Mouse (Mus musculus): ENCODE results near the gene Clip4. TPM values are rescaled to one million over a fixed set of nuclear protein-coding genes. Genes with fewer than 3 reads are reported as not detected.

The Clip4 gene
- total and polyA plus RNA-seq, 3 experiments: 0.23 TPM; not detected in 2

DNA sequence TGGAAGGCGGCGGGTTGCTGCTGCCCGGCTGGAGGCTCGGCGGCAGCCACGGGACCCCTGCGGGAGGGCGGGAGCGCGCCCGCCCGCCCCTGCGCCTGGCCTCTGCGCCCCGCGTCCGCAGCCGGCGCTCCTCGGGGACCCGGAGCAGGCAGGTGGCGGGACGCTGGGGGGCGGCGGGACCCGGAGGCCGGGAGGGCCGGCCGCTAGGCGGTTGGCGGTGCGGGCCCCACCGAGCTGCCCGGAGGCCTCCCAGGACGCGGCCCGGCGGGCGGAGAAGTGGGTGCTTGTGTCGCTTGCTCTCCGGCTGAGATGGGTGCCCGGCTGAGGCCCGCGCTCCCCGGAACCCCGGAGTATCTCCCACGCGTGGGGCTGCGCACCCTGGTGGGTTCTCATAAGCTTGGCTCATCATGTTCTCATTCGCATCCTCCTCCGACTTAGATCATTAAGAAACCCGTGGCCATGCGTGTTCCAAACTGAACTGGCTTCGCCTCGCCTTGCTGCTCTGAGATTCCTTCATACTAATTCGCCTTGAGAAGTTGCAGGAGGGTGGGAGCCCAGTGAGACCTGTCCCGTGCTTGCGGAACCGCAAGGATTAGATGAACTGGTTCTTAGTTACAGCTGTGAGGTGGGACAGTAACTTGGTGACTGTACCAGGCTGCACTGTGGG, 14.6 kb downstream of the Clip4 start:
- H3K4me1 ChIP-seq (ENCODE audit: control insufficient read depth in 1 of 2, insufficient read depth in 2 of 2): no peaks in the 10 kb centered on the region
- no peak overlapping the region for H3K4me3 ChIP-seq (replicated peaks in 1 of 3; ENCODE audit: low read depth in 2 of 3, low read length in 2 of 3, poor library complexity in 1 of 3)
- no peak overlapping the region for H3K9ac ChIP-seq (ENCODE audit: insufficient read depth, low read depth)
- no peak overlapping the region for H3K27ac ChIP-seq (ENCODE audit: insufficient read depth, low read depth)
- dilution Hi-C loops (cut with MboI; ENCODE audit: extremely low pct_ligation_motif_present, extremely low pct_unique_long_range_greater_than_20kb, low sequenced_read_pairs): no loop called here
- H3K36me3 ChIP-seq (replicated peaks in 1 of 2; ENCODE audit: control insufficient read depth in 1 of 2, insufficient read depth in 1 of 2, low read length in 1 of 2): no peaks in the 10 kb centered on the region
- in situ Hi-C loops (cut with MboI; ENCODE audit: low pct_ligation_motif_present, low pct_unique_long_range_greater_than_20kb, low sequenced_read_pairs): no loop called here
- H3K9me3 ChIP-seq (replicated peaks; ENCODE audit: low read length): peaks cover 9% of the 10 kb centered on the region
- no peak for DNase-seq (ENCODE audit: extremely low read depth)
- no peak overlapping the region for H3K4me2 ChIP-seq (ENCODE audit: insufficient read depth, low read depth, poor library complexity, severe bottlenecking)
- H3K27me3 ChIP-seq (replicated peaks): no peaks in the 10 kb centered on the region
- no peaks in the 10 kb centered on the region for H3K79me2 ChIP-seq (replicated peaks; ENCODE audit: control insufficient read depth, extremely low read depth, insufficient read depth, poor library complexity, severe bottlenecking)
- TF ChIP-seq ELF1 (IDR thresholded peaks at IDR 0.05; ENCODE audit: low read depth, low read length) (no peak), ZKSCAN1 (IDR thresholded peaks at IDR 0.05; ENCODE audit: borderline replicate concordance, low read depth, low read length) (no peak), MEF2A (IDR thresholded peaks at IDR 0.05; ENCODE audit: borderline replicate concordance, low read depth, low read length) (no peak), NELFE (IDR thresholded peaks at IDR 0.05; ENCODE audit: low read depth, low read length) (no peak), ZC3H11A (IDR thresholded peaks at IDR 0.05; ENCODE audit: low read depth, low read length) (no peak), MYC (IDR thresholded peaks at IDR 0.05; ENCODE audit: low read depth, low read length) (no peak), RAD21 (IDR thresholded peaks at IDR 0.05; ENCODE audit: low read depth, low read length) (no peak), HCFC1 (IDR thresholded peaks at IDR 0.05; ENCODE audit: low read depth, low read length) (no peak), E2F4 (IDR thresholded peaks at IDR 0.05; ENCODE audit: insufficient replicate concordance, low read depth, low read length) (no peak), GABPA (IDR thresholded peaks at IDR 0.05; ENCODE audit: insufficient replicate concordance, low read depth, low read length) (no peak), MAFK (IDR thresholded peaks at IDR 0.05; ENCODE audit: insufficient replicate concordance, low read length) (no peak), ZNF384 (IDR thresholded peaks at IDR 0.05; ENCODE audit: low read depth, low read length) (no peak), UBTF (IDR thresholded peaks at IDR 0.05; ENCODE audit: low read depth, low read length) (no peak), TBP (conservative IDR thresholded peaks at IDR 0.05; ENCODE audit: low read depth, low read length) (no peak), EP300 (IDR thresholded peaks at IDR 0.05; ENCODE audit: low read length) (no peak), MXI1 (IDR thresholded peaks at IDR 0.05; ENCODE audit: low read depth, low read length) (no peak), RCOR1 (conservative IDR thresholded peaks at IDR 0.05; ENCODE audit: low read depth, low read length) (no peak)

GRCm38 (mm10) chr17:71783366-71783735, 15.1 kb downstream of the Clip4 start:
- H3K27me3 ChIP-seq (replicated peaks): no peaks in the 10 kb centered on the region
- dilution Hi-C loops (cut with MboI; ENCODE audit: extremely low pct_ligation_motif_present, extremely low pct_unique_long_range_greater_than_20kb, low sequenced_read_pairs) (no loop called here), in situ Hi-C loops (cut with MboI; ENCODE audit: low pct_ligation_motif_present, low pct_unique_long_range_greater_than_20kb, low sequenced_read_pairs) (no loop called here)
- H3K4me3 ChIP-seq (replicated peaks in 1 of 3; ENCODE audit: low read depth in 2 of 3, low read length in 2 of 3, poor library complexity in 1 of 3): no peak overlapping the region
- H3K9ac ChIP-seq (ENCODE audit: insufficient read depth, low read depth): no peak overlapping the region
- no peak overlapping the region for H3K4me2 ChIP-seq (ENCODE audit: insufficient read depth, low read depth, poor library complexity, severe bottlenecking)
- no peaks in the 10 kb centered on the region for H3K79me2 ChIP-seq (replicated peaks; ENCODE audit: control insufficient read depth, extremely low read depth, insufficient read depth, poor library complexity, severe bottlenecking)
- H3K36me3 ChIP-seq (replicated peaks in 1 of 2; ENCODE audit: control insufficient read depth in 1 of 2, insufficient read depth in 1 of 2, low read length in 1 of 2): no peaks in the 10 kb centered on the region
- H3K4me1 ChIP-seq (ENCODE audit: control insufficient read depth in 1 of 2, insufficient read depth in 2 of 2): no peaks in the 10 kb centered on the region
- peaks cover 7% of the 10 kb centered on the region for H3K9me3 ChIP-seq (replicated peaks; ENCODE audit: low read length)
- no peak for DNase-seq (ENCODE audit: extremely low read depth)
- TF ChIP-seq ZKSCAN1 (IDR thresholded peaks at IDR 0.05; ENCODE audit: borderline replicate concordance, low read depth, low read length): no peak
- no peak for TF ChIP-seq MAZ (IDR thresholded peaks at IDR 0.05; ENCODE audit: low read depth, low read length)
- no peak for TF ChIP-seq MYC (IDR thresholded peaks at IDR 0.05; ENCODE audit: low read depth, low read length)
- TF ChIP-seq ZC3H11A (IDR thresholded peaks at IDR 0.05; ENCODE audit: low read depth, low read length): no peak
- TF ChIP-seq UBTF (IDR thresholded peaks at IDR 0.05; ENCODE audit: low read depth, low read length): no peak
- TF ChIP-seq HCFC1 (IDR thresholded peaks at IDR 0.05; ENCODE audit: low read depth, low read length): no peak
- no peak for TF ChIP-seq MAFK (IDR thresholded peaks at IDR 0.05; ENCODE audit: insufficient replicate concordance, low read length)
- no peak for TF ChIP-seq PAX5 (IDR thresholded peaks at IDR 0.05; ENCODE audit: low read length)
- no peak for TF ChIP-seq SMC3 (IDR thresholded peaks at IDR 0.05; ENCODE audit: low read depth, low read length)
- TF ChIP-seq POLR2A (IDR thresholded peaks at IDR 0.05; ENCODE audit: low read depth, low read length): no peak
- no peak for TF ChIP-seq ELF1 (IDR thresholded peaks at IDR 0.05; ENCODE audit: low read depth, low read length)
- TF ChIP-seq ZMIZ1 (IDR thresholded peaks at IDR 0.05; ENCODE audit: low read depth, low read length): no peak
- no peak for TF ChIP-seq NELFE (IDR thresholded peaks at IDR 0.05; ENCODE audit: low read depth, low read length)
- TF ChIP-seq ZNF384 (IDR thresholded peaks at IDR 0.05; ENCODE audit: low read depth, low read length): no peak
- TF ChIP-seq BHLHE40 (IDR thresholded peaks at IDR 0.05; ENCODE audit: low read depth, low read length): no peak
- no peak for TF ChIP-seq USF1 (IDR thresholded peaks at IDR 0.05; ENCODE audit: low read depth, low read length)
- TF ChIP-seq MXI1 (IDR thresholded peaks at IDR 0.05; ENCODE audit: low read depth, low read length): no peak
- TF ChIP-seq TBP (conservative IDR thresholded peaks at IDR 0.05; ENCODE audit: low read depth, low read length): no peak
- TF ChIP-seq NRF1 (IDR thresholded peaks at IDR 0.05; ENCODE audit: low read depth, low read length): no peak
- TF ChIP-seq JUN (IDR thresholded peaks at IDR 0.05; ENCODE audit: insufficient read depth, low read depth, low read length): no peak
- no peak overlapping the region for H3K27ac ChIP-seq (ENCODE audit: insufficient read depth, low read depth)

Measured in CH12.LX (cell line).